Mouse (Mus musculus) thymus, postnatal 4 days (tissue): ENCODE data around the gene Bcl9.

Experiments
- DNase-seq: peaks from one replicate; pipeline ENCODE4 v3.0.0; 2021

Bcl9 gene

DNA sequence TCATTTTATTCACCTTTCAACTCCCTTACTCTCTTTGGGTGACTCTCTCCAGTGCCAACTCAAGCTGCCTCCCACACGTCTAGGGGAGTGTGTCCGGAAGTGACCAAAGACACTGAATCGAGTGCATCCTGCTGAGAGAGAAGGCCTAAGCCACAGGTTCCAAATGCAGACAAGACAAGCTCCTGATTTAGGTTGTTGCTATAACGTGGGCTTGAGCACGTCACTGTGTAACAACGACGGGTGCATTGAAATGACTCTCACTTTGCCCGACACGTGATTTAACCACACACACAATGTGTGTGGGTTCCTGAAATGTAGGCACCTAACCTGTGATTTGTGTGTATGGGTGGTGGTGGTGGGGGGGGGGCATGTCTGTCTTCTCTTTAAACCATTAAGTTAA, 3.4 kb downstream of the Bcl9 start:
- DNase-seq, result peak; percentile 27

DNA sequence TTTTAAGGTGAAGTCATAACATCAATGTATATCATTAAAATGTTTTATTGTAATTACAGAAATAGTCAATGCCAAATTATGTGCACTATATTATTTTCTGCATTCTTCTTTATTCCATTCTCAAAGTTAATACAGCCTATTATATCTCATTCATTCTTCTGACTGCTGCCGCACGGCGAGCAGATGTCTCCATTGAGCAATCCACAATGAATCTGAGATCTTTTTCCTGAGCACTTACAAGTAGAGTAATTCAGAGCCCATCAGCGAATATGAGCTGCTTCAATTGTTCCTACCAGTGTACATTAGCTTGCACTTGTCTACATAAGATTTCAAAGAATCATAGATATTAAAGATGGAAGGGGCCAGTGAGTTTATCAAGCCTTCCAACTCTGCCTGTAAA, 12.8 kb downstream of the Bcl9 start:
- DNase-seq, result no peak

DNA sequence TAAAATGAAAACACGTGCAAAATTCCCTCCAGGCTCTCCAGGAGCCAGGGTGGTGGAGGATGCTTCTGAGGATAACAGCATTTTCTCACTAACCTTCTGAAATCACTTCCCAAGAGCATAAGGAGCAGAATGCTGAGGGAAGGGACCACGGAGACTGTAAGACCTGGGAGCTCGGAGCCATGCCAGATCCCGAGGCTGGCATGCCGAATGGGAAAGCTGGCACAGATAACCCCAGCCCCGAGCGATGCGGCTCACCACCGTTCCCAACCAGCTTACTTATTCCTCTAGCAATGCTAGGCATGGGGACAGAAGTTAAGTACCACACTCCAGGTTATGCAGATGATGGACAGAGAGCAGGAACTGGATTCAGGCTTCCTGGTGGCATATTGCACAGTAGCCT, 13.7 kb downstream of the Bcl9 start:
- DNase-seq, result no peak

DNA sequence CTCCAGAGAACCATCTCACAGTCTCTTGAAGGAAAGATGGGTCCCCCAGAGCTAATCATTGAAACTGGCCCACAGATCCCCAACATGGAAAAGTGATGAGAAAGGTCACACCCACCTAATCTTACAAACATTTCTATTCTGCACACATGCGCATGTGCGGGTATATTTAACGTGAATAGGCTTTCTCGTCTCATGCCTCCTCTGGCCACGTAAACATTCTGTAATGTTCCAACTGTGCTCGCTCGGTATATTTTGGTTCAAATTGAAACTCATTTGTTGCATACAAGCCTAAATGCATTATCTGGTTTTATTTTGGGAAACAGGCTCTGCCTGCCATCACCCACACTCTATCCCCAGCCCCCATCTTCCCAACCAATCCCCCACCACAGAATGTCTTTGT, 16.3 kb downstream of the Bcl9 start:
- DNase-seq, result no peak

DNA sequence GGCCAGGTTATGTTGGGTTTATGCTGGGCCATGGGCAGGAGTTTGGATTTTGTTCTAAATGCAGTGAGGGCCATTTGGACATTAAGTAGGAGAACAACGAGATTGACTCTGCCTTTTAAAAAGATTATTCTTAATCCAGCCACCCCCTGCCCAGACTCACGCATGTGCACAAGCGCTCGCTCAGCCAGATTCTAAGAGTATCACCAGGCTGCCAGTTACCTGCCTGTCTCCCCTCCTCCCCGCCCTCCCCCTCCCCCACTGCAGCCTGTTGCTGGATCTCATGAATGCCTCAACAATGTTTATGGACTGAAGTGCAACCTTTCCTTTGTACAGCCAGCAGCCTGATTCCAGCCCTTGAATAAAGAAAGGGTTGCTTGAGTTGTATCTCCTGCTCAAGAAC, 22.0 kb downstream of the Bcl9 start:
- DNase-seq, result no peak

DNA sequence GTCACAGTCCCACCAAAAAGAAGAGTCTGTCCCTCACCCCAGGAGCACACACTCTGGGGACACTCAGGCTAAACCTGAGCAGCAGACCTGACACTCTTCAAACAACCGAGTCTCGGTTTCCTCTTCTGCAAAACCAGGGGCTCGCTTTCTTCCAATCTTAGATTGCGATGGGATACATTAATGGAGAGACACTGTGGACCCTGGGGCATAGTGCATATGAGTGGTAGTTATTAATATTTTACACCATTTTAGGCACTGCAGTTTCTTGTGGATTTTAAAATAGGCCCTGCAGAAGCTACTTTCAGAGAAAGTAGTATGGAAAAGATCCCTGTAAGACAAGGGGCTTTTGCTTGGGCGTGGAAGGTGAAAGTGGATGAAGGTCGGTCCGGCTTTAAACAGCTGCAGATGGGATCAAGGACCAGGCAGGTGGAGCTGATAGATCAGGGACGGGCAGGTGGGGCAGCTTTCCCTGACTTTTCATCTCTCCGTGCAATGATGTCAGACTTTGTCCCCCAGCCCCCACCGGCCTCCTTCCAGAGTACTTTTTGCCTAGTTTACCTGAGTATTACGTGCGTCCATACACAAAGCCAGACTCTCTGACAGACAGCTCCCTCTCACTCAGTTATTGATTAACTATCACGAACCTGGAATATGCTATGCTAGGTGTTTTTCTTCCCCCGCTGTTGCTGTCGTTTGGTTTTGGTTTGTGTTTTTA, 23.0 kb downstream of the Bcl9 start:
- DNase-seq, result no peak

DNA sequence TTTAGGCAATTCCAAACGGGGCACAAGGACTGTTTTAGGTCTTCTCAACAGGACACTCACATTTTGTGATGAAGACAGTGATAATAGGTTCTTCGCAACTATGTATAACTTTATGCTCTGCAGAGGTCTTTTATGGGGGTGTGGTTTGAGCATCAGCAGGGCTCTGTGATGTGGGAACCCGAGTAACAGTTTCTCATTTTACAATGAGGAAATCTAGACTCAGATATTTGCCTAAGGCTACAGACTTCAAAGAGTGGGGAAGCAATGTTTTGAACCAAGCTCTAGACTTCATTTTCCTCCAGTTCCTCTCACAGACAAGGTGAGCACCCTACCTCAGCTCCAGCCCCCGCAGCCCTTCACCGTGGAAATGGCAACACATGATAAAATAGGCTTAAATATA, 23.8 kb downstream of the Bcl9 start:
- DNase-seq, result peak; percentile 17

DNA sequence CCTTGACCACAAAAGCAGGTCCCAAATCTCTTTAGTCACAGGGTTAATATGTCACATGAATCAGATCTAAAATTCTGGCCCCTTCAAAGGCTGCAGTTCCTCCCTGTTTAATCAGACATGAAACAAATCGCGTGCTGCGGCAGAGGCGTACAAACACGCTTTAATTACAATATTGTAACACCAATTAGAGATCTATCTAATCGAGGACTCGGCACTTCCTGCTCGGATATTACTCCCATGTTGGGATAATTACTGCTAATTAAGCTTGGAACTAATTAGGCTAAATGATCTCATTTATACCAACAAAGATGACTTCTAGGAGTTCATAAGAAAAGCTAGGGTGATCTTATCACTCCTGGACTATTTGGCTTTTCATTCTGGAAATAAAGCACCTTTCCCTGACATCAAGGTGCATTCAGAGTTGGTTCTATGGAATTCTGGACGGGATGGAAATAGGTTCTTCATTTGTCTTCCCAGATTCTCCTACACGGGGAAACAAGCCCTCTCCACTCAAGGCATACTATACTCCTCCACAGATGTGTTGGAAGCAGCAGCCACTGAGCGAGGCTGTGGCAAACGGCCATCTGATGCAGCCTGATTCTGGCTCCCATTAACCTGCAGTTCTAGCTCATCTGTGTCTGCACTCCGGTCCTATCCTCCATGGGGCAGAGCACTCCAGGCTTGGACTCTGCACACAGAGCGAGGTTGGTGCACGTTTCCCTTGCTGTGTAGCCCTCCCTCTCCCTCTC, 31.9 kb downstream of the Bcl9 start:
- no peak for DNase-seq

DNA sequence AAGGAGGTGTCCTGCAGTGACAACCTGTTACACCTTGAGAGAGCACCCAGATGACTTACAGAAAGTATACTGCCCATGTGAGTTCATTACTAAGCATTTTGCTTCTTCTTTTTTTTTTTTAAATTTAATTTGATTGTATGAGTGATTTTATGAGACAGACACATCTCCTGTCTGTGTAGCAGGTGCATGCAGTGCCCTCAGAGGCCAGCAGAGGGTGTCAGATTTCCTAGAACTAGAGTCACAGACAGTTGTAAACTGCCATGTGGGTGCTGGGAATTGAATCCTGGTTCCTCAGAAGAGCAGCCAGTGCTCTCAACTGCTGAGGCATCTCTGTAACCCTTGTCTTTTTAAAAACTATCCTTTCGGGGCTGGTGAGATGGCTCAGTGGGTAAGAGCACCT, 35.5 kb downstream of the Bcl9 start:
- DNase-seq, result peak; percentile 27

DNA sequence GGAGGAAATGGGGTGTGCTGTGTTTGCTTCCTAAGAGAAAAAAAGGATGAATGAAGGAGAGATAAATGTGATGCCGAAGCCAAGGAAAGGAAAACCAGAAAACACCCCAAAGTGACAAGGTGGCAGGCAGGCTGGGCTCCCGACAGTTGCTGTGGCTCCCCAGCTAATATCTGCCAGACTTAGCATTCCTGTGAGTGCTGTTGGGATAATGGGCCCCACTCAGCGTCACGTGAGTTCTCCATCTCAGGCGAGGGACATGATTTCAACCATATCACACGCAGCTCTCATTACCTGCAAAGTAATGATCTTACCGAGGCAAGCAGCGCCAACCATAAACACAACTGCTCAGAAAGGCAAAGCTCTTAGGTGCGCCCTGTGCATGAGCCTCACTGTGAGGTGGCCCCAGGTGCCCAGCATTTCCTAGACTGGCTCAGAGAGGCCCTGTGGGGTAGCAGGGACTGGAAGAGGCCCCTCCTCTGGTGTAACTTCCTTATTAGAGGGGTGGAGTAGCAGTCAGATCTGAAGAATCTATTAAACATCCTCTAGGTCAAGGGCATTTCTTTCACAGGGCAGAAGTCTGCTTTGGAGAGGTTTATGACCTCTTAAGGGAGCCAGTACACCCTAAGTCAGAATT, 41.9 kb downstream of the Bcl9 start:
- DNase-seq, result no peak

DNA sequence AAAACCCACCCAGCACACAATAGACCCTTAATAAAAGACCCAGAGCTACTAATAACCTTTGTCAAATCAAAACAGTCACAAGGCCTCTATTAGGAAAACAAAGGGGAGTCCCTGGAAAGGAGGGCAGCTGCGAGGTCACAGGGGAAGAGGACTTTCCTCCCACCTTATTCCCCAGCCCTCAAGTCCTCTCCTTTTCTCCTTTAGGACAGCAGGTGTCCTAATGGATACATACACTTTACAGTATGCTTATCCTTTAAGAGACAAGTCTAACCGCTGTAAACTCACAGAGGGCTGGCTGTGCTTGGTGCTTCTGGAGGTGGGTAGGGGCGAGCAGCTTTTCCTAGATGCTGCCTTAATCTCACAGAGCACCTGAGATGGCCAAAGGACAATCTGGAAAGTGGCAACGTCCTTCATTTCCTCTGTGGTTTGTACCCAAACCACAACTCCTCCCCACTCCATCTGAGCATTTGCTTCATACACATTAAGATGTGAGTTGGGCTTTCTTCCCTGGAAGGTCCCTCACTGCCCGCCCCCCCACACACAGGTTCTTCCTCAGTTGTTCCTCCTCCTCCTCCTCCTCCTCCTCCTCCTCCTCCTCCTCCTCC, 42.8 kb downstream of the Bcl9 start:
- no peak for DNase-seq

DNA sequence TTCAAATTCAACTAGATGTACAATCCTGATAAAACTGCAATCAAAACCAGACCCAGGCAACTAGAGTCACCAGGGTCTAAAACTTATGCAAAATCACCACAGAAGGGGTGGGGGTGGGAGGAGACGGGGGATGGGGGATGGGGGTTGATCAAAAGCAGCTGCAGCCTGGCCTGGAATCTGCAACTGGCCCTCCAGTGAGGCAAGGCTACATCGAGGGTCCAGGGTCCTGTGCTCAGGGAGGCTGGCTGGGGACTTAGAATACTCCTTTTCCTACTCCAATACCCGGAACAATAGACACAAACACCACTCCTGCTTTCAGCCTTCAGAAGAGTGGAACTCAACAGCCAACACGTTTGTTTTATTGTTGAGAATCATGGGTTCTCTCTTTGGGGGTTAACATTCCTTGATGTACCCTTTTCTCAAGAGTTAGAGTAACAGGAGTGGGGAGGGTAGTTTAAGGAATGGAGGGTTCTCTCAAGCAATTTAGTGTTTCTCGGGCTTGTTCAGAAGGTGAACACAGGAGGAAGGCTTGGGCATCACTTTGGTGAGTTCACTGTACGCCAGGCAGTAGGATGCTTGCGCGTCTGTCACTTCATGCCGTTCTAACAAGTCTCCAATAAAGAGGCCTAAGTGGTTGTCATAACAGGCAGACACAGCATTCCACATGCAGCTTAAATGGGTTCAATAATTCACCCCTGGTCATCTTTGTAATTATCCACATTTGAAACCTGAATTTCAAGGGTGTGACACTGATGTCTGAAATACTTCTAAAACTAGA, 43.7 kb downstream of the Bcl9 start:
- no peak for DNase-seq

DNA sequence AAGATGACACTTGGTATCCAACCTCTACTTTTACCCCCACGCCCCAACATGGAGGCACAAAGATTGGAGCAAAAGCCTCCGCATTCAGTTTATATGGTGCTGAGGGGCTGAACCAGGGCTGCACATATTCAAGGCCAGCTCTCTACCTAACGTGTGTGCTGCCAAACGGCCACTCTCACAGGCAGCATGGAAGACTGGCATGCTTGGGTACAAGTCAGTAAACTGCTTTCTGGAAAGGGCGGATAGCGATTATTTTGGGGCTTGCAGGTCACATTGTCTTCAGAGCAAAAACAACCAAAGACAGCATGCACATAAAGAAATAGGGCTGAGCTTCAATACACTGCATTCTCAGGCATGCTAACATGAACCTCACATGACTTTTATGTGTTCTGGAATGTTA, 44.8 kb downstream of the Bcl9 start:
- no peak for DNase-seq

DNA sequence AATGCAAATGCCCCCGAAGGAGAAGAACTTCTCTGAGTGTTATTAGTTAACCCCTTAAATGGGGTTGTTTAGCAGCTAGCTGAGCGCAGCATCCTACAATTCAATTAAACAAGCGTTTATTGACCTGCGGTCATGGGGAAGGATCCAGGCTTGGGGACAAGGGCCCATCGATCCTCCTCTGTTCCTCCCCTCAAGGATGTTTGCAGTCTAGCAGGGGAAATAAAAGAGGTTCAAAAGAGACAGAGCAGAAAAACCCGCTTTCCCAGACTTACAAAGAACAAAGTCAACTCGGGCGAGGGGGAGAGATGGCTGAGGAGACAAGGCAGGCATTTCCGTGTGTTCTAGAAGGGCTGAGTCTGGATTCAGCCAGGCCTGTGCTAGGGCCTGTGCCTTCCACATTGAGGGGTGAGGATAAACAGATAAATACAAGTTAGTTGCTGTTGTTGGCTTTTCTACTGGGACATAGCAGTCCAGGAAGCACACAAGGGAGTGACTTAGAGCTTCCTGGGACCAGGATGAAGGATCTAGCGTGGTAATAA, 55.0 kb downstream of the Bcl9 start:
- no peak for DNase-seq

DNA sequence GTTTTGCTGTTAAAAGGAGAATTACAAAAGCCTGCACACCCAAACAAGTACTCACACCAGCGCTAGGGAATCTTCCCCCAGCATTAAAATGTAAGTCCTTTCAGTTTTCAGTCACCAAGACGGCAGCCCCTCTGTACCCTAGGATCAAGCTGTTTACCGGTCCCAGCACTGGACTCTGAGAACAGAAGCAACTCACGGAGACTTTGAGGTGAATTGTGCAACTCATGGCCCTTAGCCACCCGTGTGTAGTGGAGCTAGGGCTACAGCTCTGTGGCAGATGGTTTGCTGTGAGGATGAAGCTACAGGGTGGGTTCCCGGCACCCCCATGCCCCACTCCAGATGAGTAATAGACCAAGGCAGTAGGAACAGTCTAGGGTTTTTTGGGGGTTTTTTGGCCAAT, 55.9 kb downstream of the Bcl9 start:
- DNase-seq, result no peak

DNA sequence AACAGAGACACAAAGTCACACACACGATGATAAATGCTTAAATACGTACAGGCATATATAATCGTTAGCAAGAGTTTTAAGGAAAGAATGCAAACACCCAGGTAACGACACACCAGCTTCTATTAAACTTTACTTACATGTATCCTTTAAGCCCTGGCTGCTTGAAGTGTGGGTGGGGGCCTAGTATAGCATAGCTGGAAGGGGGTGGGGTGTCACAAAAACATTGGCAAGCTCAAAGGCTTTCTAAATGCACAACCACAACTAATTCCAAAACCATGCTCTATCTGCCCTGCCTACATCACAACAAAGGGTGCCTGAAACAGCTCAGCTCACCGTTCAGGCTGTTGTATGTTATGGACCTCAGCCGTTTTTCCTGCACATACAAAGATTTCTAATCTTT, 57.9 kb downstream of the Bcl9 start:
- DNase-seq, result no peak

DNA sequence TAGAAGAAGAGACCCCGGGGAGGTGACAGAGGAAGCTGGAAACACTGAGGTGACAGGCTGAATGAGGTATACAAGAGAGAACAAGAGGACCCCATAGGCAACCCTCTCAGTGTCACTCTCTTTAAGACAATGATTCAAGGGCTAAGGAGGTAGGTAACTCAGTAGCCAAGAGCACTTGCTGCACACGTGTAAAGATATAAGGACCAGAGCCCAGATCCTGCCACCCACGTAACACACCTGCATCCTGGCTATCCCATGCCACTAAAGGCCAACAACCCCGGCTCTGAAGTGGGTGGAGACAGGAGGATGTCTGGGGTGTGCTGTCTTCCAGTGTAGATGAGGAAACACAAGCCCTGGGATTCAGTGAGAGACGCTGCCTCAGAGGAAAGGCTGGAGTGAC, 58.4 kb downstream of the Bcl9 start:
- no peak for DNase-seq

DNA sequence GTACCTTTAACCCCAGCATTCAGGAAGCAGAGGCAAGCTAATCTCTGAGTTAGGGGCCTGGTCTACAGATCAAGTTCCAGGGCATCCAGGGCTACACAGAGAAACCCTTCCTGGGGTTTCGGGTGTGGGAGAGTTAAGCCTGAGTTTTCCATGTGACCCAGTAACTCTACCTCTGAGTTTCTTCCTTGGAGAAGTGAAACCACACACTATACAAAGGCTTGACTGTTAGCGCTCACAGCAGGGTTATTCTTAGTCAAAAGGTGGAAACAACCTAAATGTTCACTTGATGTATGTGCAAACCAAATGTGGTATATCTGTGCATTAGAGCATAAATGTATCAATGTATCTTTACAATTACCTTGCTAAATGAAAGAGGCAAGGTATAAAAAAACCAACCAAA, 59.2 kb downstream of the Bcl9 start:
- DNase-seq, result no peak

DNA sequence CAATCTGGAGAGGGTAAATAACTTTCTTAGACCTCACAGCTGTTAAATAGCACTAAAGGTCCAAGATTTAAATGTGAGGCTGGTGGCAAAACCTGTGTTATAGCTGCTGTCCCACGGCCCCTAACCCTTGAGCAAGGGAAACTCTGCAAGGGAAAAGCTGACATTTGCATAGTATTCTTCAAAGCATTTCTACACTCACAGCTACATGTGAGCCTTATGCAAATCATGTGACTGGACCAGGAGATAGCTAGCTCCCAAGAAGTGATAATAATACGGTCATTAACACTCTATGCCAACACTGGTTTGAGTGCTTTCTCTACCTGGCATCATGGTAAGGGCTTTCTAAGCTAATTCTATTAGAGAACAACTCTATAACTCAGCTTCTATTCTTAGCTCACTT, 60.3 kb downstream of the Bcl9 start:
- DNase-seq, result no peak

DNA sequence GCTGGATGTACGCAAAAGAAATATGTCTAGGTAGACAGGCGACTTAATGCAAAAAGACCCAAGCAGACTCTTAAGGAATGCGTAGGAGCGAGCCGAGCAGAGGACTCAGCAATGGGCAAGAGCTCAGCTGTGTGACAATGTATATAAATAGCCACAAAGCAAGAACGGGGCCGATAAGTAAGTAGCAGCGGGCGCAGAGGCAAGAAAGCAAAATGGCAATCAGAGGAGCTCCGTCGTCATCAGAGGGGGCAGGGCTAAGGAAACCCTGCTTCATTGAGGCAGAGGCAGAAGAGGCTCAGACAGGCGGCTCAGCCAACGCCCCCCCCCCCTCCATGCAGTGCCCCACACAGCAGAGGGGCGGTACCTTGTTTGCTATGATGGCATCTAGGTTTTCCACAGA, 62.9 kb downstream of the Bcl9 start:
- no peak for DNase-seq

DNA sequence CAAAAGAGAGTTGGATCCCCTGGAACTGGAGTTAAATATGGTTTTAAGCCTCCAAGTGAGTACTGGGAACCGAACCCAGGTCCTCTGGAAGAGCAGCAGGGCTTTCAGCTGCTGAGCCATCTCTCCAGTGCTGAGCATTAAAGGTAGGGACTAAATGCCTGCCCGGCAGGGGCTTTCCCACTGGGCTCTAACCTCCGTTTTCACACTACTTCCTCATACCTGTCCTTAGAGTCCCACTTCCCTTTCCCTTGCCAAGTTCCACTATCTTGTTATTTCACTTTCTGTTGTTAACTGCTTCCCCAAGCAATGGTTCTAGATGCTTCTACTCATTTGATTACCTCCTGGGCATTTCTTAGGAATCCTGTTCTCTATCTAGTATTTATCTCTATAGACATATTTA, 65.4 kb downstream of the Bcl9 start:
- DNase-seq, result no peak

DNA sequence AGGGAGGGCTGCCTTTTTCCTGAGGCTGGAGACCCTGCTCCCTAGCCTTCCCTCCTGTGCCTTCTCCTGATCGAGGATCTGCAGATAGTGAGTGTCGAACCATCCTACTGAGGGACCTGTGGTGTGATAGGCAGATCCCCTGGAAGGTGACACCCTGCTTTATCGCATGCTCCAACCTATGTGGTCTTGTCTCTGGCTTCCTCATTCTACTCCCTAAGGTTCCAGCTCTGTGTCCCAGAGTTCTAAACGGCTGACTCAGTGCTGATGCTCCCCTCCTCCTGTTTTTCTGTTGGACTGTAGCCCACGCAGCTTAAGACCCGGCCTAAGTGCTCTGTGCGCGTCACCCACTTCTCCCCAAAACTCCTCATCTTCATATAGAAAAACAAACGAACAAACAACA, 65.9 kb downstream of the Bcl9 start:
- no peak for DNase-seq
